Mouse (Mus musculus) heart, adult 9 months (tissue): ENCODE results near the gene Zfp654.

ENCODE experiments used
- DNase-seq, 2 experiments: peaks; one replicate each; pipeline ENCODE4 v3.0.0; 2022; ENCODE audit warnings: low spot score in 2 of 2

Gene Zfp654

DNA sequence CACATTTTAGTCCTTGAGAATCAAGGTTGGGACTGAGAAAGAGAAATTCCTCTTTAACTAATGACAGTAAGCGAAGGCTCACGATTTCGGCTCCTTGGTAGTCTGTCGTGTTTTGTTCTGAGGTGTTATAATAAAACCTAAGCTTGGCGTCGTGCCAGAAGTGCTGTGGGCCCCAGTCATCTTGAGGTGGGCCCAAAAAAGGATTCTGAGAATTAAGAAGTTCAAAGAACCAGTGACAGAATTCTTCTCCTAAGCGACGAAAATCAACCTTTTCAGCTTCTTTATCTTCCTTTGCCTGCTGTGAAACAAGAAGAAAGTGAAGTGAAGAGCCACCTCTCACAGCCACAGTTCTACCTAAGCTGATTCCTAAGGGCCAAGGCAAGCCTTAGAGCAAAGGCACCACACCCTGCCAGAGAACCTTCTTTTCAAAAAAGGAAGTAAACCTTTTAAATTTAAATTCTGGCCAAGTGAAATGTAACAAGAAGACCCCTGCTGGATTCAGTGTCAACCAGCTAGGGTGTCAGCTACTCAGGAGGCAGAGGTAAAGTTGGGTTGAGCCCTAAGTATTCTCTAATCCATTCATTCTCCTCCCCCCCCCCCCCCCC is 84.7 kb downstream of the Zfp654 start:
- no peak for DNase-seq

DNA sequence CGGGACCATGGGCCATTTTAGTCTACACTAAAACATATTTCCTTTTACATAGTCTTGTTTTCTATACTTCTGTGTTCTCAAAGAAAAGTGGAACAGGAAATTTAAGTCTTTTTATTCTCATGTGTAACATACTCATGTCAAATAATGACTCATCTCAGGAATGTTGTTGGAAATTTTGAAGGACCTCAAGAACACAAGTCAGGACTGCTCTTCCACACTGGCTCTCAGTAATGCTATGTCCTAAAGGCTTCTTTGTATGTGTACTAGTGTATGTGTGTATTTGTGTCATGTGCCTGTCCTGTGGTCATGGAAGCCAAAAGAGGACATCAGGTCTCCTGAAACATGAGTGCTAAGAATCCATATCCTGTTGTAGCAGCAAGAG is 92.2 kb downstream of the Zfp654 start:
- DNase-seq, result no peak

DNA sequence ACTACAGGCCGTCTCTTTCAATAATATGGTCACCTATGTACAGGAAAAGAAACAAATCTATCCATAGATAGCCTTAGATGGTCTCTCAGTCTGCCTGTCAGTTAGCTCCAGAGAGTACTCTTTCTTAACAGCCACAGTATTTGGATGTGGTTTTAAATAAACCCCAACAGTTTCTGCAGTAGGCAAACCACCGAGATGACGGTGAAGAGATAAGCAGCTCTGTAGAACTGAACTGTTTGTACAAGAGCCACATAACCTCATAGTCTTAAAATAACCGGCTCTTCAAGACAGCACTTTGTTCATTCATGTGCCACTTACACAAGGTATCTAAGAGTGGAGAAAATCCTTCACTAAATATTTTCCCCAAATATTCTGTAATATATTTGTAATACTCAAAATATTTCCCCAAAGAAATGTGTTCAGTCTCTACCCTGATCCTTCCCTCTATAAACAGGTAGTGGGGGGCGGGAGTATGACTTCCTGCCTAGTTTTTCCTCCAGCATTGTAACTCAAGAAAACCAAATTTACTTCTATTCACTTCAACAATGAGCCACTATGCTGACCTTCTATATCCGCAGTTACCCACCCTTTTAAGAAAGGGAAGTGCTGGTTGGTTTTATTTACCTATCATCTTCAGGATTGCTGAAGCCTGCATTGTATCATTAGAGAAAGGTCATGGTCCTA is 92.7 kb downstream of the Zfp654 start:
- peak; percentile 13 to 17 for DNase-seq

DNA sequence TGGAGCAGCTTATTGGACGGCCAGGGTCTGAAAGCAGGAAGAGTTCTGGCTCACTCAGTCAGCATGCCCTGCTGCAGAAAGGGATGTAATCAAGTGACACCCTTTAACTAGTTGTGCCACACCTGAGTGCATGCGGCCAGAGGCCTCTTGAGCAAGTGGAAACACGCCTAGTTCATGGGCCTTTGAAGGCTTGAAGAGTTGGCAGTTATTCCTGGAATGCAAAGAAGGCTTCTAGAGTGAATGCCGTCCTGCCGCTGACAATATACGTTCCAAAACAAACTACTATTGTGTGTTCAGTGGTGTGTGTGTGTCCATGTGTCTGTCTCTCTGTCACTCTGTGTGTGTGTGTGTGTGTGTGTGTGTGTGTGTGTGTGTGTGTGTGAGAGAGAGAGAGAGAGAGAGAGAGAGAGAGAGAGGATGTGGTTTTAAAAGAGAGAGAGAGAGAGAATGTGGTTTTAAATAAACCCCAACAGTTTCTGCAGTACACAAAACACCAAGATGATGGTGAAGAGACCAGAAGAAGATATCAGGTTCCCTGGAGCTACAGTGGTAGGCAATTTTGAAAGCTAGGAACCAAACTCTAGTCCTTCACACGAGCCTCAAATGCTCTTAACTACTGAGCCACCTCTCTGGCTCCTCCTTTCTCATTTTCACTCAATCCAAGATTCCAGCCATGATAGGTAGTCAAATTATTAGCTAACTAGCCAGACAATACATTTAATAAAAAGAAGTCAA is 93.6 kb downstream of the Zfp654 start:
- no peak for DNase-seq

DNA sequence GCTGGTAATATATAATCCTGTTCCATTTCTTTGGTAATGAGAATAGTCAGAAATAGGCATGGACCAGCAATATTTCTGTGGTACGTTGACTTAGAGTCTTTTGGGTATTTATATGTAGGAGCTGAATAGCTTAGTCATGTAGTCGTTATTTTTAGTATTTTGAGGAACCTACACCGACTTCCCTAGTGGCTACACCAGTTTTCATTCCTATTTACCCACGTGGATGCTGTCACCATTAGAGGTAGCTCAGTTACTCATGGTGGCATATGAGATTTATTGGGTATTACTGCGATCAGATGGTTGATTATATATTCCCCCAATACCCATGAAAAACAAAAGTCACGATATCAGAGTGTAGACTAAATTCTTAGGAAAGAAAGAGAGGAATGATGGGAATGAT is 95.1 kb downstream of the Zfp654 start:
- DNase-seq, result no peak

DNA sequence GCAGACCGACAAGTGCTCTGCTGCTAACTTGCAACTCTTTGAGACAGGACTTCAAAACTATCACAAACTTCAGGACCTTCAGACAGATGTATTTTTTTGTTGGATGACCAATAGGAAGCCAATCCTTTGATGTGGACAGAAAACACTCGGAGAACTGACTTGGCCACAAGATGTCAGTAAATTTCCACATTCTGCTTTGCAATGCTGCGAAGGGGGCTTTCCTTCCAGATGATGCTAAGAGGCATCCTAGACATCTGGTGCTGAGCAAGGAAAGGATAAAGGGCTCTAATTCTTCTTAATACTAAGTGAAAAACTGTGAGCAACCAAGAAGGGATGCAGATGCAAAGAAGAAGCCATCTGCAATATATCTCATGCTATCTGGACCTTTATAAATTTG is 96.7 kb downstream of the Zfp654 start:
- DNase-seq, result no peak

DNA sequence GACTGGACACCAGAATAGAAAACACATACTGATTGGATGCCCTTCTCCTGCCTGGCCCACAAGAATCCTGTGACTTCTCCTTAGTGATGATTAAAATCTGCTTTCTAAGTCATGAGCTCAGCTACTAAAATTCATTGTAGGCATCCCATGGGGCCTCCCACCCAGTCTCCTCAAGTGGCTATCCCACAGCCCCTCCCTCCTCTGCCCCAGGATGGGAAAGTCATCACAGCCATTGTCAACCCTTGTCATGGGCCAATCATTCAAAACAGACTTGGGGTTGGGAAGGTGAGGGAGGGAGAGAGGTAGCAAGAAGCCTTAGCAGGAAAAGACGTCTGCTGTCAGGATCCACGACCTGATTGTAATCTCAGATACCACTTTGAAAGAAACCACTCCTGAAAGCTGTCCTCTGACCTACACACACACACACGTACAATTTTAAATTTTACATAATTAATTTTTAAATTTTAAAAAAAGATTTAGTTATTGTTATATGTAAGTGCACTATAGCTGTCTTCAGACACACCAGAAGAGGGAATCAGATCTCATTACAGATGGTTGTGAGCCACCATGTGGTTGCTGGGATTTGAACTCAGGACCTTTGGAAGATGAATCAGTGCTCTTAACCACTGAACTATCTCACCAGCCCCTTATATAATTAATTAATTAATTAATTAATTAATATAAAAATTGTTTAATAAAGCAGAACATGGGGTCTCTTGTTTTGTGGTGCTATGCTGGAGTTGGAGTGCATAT is 97.3 kb downstream of the Zfp654 start:
- DNase-seq, result no peak

DNA sequence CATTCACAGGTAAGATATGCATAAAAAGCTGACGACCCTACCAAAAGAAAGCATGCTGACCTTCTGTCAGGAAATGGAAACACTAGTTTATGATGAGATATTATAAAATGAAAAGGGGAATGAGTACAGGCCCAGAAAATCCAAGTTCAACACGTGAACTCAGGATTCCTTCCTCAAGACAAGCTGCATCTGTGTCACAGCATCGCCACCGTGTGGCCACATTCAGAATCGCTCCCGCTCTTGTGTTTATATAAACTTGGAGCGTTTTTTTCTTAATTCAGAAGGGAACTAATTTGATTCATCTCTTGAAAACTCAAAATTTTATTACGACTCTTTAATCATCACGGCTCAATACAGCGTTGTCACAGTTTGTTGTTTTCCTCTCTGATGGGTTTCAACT is 103.2 kb downstream of the Zfp654 start:
- DNase-seq, result no peak

DNA sequence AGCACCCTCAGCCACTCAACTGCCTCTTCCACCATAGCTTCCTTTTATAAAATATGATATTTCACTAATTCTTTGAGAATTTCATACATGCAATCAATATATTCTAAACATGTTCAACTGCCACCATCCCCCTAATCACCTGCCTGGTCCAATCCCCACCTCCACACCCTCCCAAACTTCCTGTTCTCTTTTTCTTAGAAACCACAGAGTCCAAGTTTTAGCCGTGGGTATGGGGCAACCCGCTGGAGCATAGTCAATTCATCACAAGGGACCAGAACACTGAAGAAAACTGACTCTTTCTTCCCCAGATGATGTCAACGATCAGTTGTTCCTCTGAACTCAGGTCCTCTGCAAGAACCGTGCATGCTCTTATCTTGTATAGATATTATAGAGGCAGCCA is 106.4 kb downstream of the Zfp654 start:
- DNase-seq, result no peak

DNA sequence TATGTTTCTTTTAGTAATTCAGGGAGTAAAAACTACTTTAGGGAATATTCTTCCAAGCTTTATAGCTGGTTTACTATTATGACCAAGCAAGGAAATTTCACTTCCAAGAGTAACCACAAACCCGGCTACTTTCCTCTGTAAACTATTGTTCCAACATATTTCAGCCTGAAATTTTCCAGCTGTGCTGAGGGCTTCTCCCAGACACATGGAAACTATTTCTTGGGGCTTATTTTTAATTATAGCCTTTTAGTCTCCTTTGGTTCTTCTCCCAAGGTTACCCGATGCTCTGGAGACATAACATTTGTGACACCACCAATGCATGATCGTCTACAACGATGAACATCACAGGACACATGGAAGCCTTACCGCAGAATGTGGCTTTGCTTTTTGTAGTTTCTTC is 114.2 kb downstream of the Zfp654 start:
- no peak for DNase-seq
